In the genomic region with DNA sequence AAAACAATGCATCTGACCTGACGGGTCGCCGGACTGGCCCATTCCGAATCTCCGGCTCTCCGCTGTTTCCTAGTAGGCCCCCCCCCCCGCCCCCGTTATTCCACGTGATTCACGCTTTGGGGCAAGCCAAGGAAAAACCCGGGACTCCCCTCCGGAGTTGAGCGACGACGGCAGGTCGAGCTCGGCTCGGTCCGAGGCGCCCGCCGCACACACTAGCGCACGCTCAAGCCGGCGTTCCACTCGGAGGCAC, we compare ENCODE assay signal across 8 mouse cellular contexts.
DNase-seq lines count a peak whose midpoint lies in the region; ATAC-seq and TF ChIP-seq lines count a peak whose summit lies in the region.

No protein-coding gene starts in this region.

- WGBS in heart, embryonic 16.5 days: 1% methylated on average over 26 of the region's 27 CpGs
- WGBS in forebrain, embryonic 15.5 days: 1% methylated on average over 27 of the region's 27 CpGs
- WGBS in midbrain, embryonic 10.5 days: under 1% methylated on average over 27 of the region's 27 CpGs

- in situ Hi-C loops in ES-E14 (cut with MboI; ENCODE audit: low sequenced_read_pairs in 2 of 2, unreplicated experiment in 2 of 2): loop anchor here (10.0 to 25.0 kb wide), 3 partner anchors 74 to 442 kb away; no protein-coding TSS in a partner anchor

- H3K4me1 ChIP-seq in heart, embryonic 16.5 days (ENCODE audit: control insufficient read depth, insufficient read depth, low read length): peaks cover 19% of the 10 kb centered on the region
- peaks cover 0 to 2% of the 10 kb centered on the region in 2 experiments; a peak in 1 of 4 replicates for H3K4me1 ChIP-seq in ES-E14 (ENCODE audit: control insufficient read depth in 2 of 2, insufficient read depth in 2 of 2, low read length in 2 of 2, poor library complexity in 1 of 2)
- peaks cover 34% of the 10 kb centered on the region for H3K4me1 ChIP-seq in forebrain, embryonic 15.5 days
- H3K4me1 ChIP-seq in midbrain, embryonic 10.5 days: peaks cover 77% of the 10 kb centered on the region

- DNase-seq in heart, postnatal 4 days: no peak
- no peak for DNase-seq in ES-E14 (ENCODE audit: low read depth, low spot score)
- DNase-seq in midbrain, embryonic 10.5 days (ENCODE audit: low spot score): peak; percentile 63
- no peak for DNase-seq in layer of hippocampus, adult 8-10 months (ENCODE audit: low spot score in 2 of 2)
- no peak for DNase-seq in spleen, adult 12 weeks (ENCODE audit: low spot score)
- no peak for DNase-seq in Muller cell, postnatal 12 days (ENCODE audit: inconsistent ontology term)

- peak overlapping the region; percentile 84 for H3K9ac ChIP-seq in heart, embryonic 16.5 days (ENCODE audit: low read length)
- H3K9ac ChIP-seq in ES-E14 (ENCODE audit: insufficient read depth, low read depth, low read length, poor library complexity, severe bottlenecking): no peak overlapping the region
- peak overlapping the region; percentile 77 for H3K9ac ChIP-seq in forebrain, embryonic 15.5 days (replicated peaks)

- H3K9me3 ChIP-seq in heart, embryonic 16.5 days (replicated peaks; ENCODE audit: control insufficient read depth, low read length): no peaks in the 10 kb centered on the region
- H3K9me3 ChIP-seq in ES-E14 (ENCODE audit: control insufficient read depth, insufficient read depth, low read depth, low read length): no peaks in the 10 kb centered on the region
- no peaks in the 10 kb centered on the region for H3K9me3 ChIP-seq in forebrain, embryonic 15.5 days
- no peaks in the 10 kb centered on the region for H3K9me3 ChIP-seq in midbrain, embryonic 10.5 days (replicated peaks)

- H3K36me3 ChIP-seq in heart, embryonic 16.5 days (ENCODE audit: control insufficient read depth, insufficient read depth): no peaks in the 10 kb centered on the region
- no peaks in the 10 kb centered on the region for H3K36me3 ChIP-seq in ES-E14 (ENCODE audit: control insufficient read depth, insufficient read depth, low read length, poor library complexity, severe bottlenecking)
- H3K36me3 ChIP-seq in forebrain, embryonic 15.5 days: no peaks in the 10 kb centered on the region
- H3K36me3 ChIP-seq in midbrain, embryonic 10.5 days: no peaks in the 10 kb centered on the region

- peak overlapping the region; percentile 71 for H3K4me3 ChIP-seq in heart, embryonic 16.5 days (ENCODE audit: low read length)
- peak overlapping the region; percentile 62 to 67 for H3K4me3 ChIP-seq in ES-E14 (ENCODE audit: insufficient read depth in 1 of 2, low read depth in 1 of 2, low read length in 2 of 2, poor library complexity in 1 of 2, severe bottlenecking in 1 of 2)
- H3K4me3 ChIP-seq in forebrain, embryonic 15.5 days: peak overlapping the region; percentile 70
- H3K4me3 ChIP-seq in midbrain, embryonic 10.5 days: peak overlapping the region; percentile 72

- H3K27ac ChIP-seq in heart, embryonic 16.5 days (ENCODE audit: low read length): peak overlapping the region; percentile 70
- H3K27ac ChIP-seq in ES-E14 (ENCODE audit: insufficient read depth, low read depth, low read length, poor library complexity, severe bottlenecking): no peak overlapping the region
- peak overlapping the region; percentile 92 for H3K27ac ChIP-seq in forebrain, embryonic 15.5 days (replicated peaks)
- peak overlapping the region; percentile 92 for H3K27ac ChIP-seq in midbrain, embryonic 10.5 days (replicated peaks)

- peaks cover 59% of the 10 kb centered on the region for H3K27me3 ChIP-seq in heart, embryonic 16.5 days (ENCODE audit: control insufficient read depth, insufficient read depth, low read length)
- H3K27me3 ChIP-seq in forebrain, embryonic 15.5 days: peaks cover 25% of the 10 kb centered on the region; the same call in 1 of the 2 replicates
- H3K27me3 ChIP-seq in midbrain, embryonic 10.5 days (ENCODE audit: low read depth, poor library complexity, severe bottlenecking): peaks cover 100% of the 10 kb centered on the region

- no peak for ATAC-seq in heart, embryonic 16.5 days (replicated peaks; ENCODE audit: extremely low read depth, insufficient read depth, low FRiP score)
- ATAC-seq in forebrain, embryonic 15.5 days (replicated peaks): no peak

- H3K4me2 ChIP-seq in heart, embryonic 16.5 days (ENCODE audit: low read depth, low read length): peak overlapping the region; percentile 85
- H3K4me2 ChIP-seq in forebrain, embryonic 15.5 days (replicated peaks): peak overlapping the region; percentile 67

TF ChIP-seq in ES-E14, 5 proteins besides CTCF, POLR2A, EP300 and RAD21:
- no peak for TF ChIP-seq HCFC1 (IDR thresholded peaks at IDR 0.05; ENCODE audit: borderline replicate concordance, insufficient read depth, low read length)
- TF ChIP-seq ZNF384 (IDR thresholded peaks at IDR 0.05; ENCODE audit: low read depth, low read length): no peak
- TF ChIP-seq MAFK (IDR thresholded peaks at IDR 0.05; ENCODE audit: insufficient read depth, low read depth, low read length): no peak
- no peak for TF ChIP-seq CHD2 (IDR thresholded peaks at IDR 0.05; ENCODE audit: low read depth, low read length)
- no peak for TF ChIP-seq ZC3H11A (IDR thresholded peaks at IDR 0.05; ENCODE audit: borderline replicate concordance, low read depth, low read length)
